Mouse (Mus musculus): ENCODE measurements around the gene Gramd4. TPM values are rescaled to one million over a fixed set of nuclear protein-coding genes. Genes with fewer than 3 reads are reported as not detected.

Gramd4 gene
- polyA plus RNA-seq, 1 experiment from 2014 or later = 12.4 TPM

- no peaks in the 10 kb centered on the region for H3K9me3 ChIP-seq
- H3K4me2 ChIP-seq (replicated peaks) = no peak overlapping the region
- H3K27ac ChIP-seq = no peak overlapping the region
- H3K27me3 ChIP-seq (replicated peaks) = no peaks in the 10 kb centered on the region
- no peak overlapping the region for H3K9ac ChIP-seq
- H3K4me3 ChIP-seq (replicated peaks) = no peak overlapping the region
- no peaks in the 10 kb centered on the region for H3K4me1 ChIP-seq (replicated peaks)
- no peak for ATAC-seq
- 77% methylated on average over 9 of the region's 9 CpGs for WGBS
- H3K36me3 ChIP-seq = no peaks in the 10 kb centered on the region
Measured at GRCm38 (mm10) chr15:86101585-86101984, 44.1 kb downstream of the Gramd4 start.

DNA sequence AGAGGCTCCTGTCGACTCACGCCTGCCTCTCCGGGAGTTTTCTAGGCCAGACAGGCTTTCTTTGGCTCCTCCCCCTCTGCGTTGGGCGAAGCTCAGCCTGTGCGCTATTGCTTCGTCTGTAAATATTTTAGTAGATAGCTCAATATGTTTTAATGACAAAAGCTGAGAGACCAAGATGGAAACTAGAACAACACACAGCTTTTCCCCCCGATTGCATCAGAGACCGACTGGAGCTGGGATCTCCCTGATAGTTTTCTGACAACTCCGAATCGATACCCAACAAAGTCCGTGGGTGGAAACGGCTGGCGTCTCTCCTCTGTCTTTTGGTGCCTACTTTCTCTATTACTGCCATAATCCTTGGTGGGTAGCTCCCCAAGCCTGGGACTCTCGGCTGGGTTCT, 44.8 kb downstream of the Gramd4 start:
- 85% methylated on average over 15 of the region's 15 CpGs for WGBS
- no peak for ATAC-seq

DNA sequence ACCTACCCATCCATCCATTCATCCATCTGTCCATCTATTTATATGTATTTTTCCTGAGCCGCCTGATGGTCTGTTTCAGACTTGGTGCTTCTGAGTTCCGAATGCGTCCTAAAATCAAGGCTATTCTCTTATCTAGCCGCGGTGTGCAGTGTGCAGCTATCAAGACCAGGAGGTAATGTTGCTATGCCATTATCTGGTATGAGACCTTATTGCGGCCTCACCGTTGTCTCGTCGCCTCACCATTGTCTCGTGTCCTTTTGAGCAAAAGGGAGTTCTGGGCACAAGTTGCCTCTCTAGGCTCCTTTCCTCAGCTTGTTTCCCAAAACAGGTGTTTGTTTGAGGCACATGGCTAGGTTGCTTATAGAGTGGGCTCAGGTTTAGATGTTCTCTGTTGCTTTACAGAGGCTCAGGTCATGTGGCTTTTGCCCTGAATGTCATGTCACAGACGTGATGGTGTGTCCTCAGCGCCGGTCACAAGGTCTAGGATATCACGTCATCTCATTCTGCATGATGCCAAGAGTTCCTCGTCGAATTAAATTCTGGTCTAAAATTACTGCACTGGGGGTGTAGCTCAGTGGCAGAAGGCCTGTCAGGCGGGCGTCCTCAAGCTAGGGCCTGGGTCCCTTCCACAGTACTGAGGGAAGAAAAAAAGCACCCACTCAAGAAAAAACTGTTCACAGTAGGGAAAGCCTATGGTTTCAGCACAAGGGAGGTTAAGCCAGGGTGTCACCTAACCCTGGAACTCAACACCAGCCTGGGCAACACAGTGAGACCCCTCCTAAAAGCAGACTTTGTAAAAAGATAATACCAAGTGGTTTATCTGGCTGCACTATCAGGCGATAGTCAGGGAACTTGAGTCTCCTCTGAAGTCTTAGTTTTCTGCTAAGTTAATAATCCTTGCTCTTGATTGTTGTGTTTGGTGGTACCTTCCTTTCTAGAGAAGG, 47.2 kb downstream of the Gramd4 start:
- H3K9me3 ChIP-seq = no peaks in the 10 kb centered on the region
- no peaks in the 10 kb centered on the region for H3K27me3 ChIP-seq (replicated peaks)
- no peak overlapping the region for H3K27ac ChIP-seq
- H3K36me3 ChIP-seq = no peaks in the 10 kb centered on the region
- H3K9ac ChIP-seq = no peak overlapping the region
- H3K4me1 ChIP-seq (replicated peaks) = no peaks in the 10 kb centered on the region
- ATAC-seq = peak; percentile 46; the same call in 1 of the 2 replicates
- no peak overlapping the region for H3K4me3 ChIP-seq (replicated peaks)
- 93% methylated on average over 19 of the region's 19 CpGs for WGBS
- H3K4me2 ChIP-seq (replicated peaks) = no peak overlapping the region

More for the DNA sequence above, 44.8 kb downstream of the Gramd4 start:
- Histone ChIP-seq H3K4me3 (replicated peaks) (no peak overlapping the region), H3K4me1 (replicated peaks) (no peaks in the 10 kb centered on the region), H3K27ac (no peak overlapping the region), H3K9me3 (no peaks in the 10 kb centered on the region), H3K36me3 (no peaks in the 10 kb centered on the region), H3K4me2 (replicated peaks) (no peak overlapping the region), H3K27me3 (replicated peaks) (no peaks in the 10 kb centered on the region), H3K9ac (no peak overlapping the region)

DNA sequence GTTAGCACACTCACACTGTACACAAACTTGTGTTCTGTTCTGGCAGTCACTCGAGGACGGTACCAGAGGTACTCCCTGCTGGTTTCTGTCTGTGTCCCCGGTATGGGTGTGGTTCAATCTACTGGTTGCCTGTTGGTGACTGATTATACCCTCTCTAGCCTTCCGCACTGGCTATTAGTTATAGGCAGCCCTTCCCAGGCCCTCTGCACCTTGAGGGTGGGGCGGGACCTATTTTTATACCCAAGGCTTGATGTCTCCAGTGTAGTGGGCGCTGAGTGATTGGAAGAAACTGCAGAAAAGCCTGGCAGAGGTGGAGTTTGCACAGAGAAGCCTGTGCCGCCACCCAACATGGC, 47.8 kb downstream of the Gramd4 start:
- ATAC-seq = peak; percentile 69; the same call in 1 of the 2 replicates
- H3K4me3 ChIP-seq (replicated peaks) = no peak overlapping the region
- H3K9ac ChIP-seq = no peak overlapping the region
- WGBS = 85% methylated on average over 7 of the region's 7 CpGs
- H3K9me3 ChIP-seq = no peaks in the 10 kb centered on the region
- no peaks in the 10 kb centered on the region for H3K4me1 ChIP-seq (replicated peaks)
- H3K27me3 ChIP-seq (replicated peaks) = no peaks in the 10 kb centered on the region
- H3K4me2 ChIP-seq (replicated peaks) = no peak overlapping the region
- H3K27ac ChIP-seq = no peak overlapping the region
- no peaks in the 10 kb centered on the region for H3K36me3 ChIP-seq

- no peak overlapping the region for H3K4me3 ChIP-seq (replicated peaks)
- ATAC-seq = no peak
- H3K4me1 ChIP-seq (replicated peaks) = no peaks in the 10 kb centered on the region
- no peak overlapping the region for H3K4me2 ChIP-seq (replicated peaks)
- no peak overlapping the region for H3K27ac ChIP-seq
- 77% methylated on average over 6 of the region's 6 CpGs for WGBS
- no peak overlapping the region for H3K9ac ChIP-seq
- H3K9me3 ChIP-seq = no peaks in the 10 kb centered on the region
- no peaks in the 10 kb centered on the region for H3K36me3 ChIP-seq
- H3K27me3 ChIP-seq (replicated peaks) = no peaks in the 10 kb centered on the region
Measured at GRCm38 (mm10) chr15:86105751-86106150, 48.3 kb downstream of the Gramd4 start.

GRCm38 (mm10) chr15:86107831-86108471, 50.5 kb downstream of the Gramd4 start:
- no peak overlapping the region for H3K4me3 ChIP-seq (replicated peaks)
- WGBS = 82% methylated on average over 11 of the region's 11 CpGs
- no peak; the same call in 1 of the 2 replicates for ATAC-seq
- no peaks in the 10 kb centered on the region for H3K27me3 ChIP-seq (replicated peaks)
- H3K9me3 ChIP-seq = no peaks in the 10 kb centered on the region
- no peak overlapping the region for H3K9ac ChIP-seq
- H3K36me3 ChIP-seq = no peaks in the 10 kb centered on the region
- H3K4me2 ChIP-seq (replicated peaks) = no peak overlapping the region
- no peak overlapping the region for H3K27ac ChIP-seq
- peaks cover 10% of the 10 kb centered on the region for H3K4me1 ChIP-seq (replicated peaks)

DNA sequence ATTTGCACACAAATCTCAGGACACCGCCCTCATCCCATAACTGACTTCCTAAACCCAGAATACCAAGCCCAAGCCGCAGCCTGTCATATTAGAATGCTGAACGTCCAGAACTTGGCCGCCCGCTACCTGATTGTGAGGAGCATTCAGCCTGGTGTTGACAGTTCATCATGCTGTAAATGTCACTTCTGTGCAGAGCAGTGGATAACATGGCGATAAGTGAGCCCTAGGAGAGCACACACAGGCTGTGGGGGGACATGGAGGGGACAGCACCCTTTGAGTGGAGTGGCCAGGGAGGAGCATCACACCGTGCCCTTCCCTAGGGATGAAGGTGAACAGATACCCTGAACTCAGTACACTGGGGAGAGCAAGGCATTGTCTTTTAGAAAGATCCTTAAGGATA, 51.8 kb downstream of the Gramd4 start:
- Histone ChIP-seq H3K9ac (no peak overlapping the region), H3K4me1 (replicated peaks) (peaks cover 18% of the 10 kb centered on the region), H3K27ac (no peak overlapping the region), H3K4me3 (replicated peaks) (no peak overlapping the region), H3K9me3 (no peaks in the 10 kb centered on the region), H3K36me3 (no peaks in the 10 kb centered on the region), H3K27me3 (replicated peaks) (no peaks in the 10 kb centered on the region), H3K4me2 (replicated peaks) (no peak overlapping the region)
- no peak for ATAC-seq
- 83% methylated on average over 7 of the region's 7 CpGs for WGBS

- H3K27ac ChIP-seq = no peak overlapping the region
- no peak for ATAC-seq
Measured at GRCm38 (mm10) chr15:86109650-86110211, 52.2 kb downstream of the Gramd4 start.

DNA sequence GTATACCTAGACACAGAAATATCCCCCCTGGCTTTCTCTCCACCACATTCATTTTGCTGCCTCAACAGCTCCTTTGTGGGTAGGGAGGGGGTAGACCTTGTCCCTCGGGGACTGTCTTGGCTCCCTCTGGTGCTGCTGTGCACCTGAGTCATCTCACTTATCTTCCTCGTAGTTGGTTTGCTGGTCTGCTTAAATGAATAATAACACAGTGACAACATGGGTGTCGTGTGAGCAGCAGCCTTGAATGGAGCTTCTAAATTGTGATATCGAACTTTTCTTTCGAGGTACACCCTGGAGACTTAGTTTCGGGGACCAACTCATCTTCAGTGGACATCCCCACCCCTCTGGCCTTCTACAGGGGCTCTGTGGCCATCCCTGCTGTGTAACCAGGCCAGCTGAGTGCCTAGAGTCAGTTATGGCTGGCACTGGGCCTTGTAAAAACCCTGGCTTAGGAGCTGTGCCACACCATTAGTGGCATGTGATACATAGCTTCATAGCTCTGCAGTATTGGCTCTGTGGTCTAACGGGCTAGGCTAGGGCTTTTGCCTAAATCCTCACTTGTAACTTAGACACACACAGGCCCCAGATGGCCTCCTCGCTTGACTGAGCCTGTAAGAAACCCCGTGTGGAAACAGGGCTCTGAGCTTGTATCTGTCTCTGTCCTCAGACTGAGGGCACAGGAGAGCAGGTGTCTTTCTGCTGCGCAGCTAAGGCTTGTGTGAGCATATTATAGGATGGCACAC, 53.0 kb downstream of the Gramd4 start:
- no peak overlapping the region for H3K27ac ChIP-seq
- peaks cover 18% of the 10 kb centered on the region for H3K4me1 ChIP-seq (replicated peaks)
- no peak overlapping the region for H3K4me2 ChIP-seq (replicated peaks)
- no peak overlapping the region for H3K4me3 ChIP-seq (replicated peaks)
- 80% methylated on average over 10 of the region's 10 CpGs for whole genome bisulfite sequencing
- no peak for ATAC-seq
- no peaks in the 10 kb centered on the region for H3K9me3 ChIP-seq
- no peaks in the 10 kb centered on the region for H3K27me3 ChIP-seq (replicated peaks)
- no peaks in the 10 kb centered on the region for H3K36me3 ChIP-seq
- no peak overlapping the region for H3K9ac ChIP-seq

More at GRCm38 (mm10) chr15:86109650-86110211, 52.2 kb downstream of the Gramd4 start:
- Histone ChIP-seq H3K4me2 (replicated peaks) (no peak overlapping the region), H3K4me1 (replicated peaks) (peaks cover 18% of the 10 kb centered on the region), H3K9ac (no peak overlapping the region), H3K36me3 (no peaks in the 10 kb centered on the region), H3K4me3 (replicated peaks) (no peak overlapping the region), H3K27me3 (replicated peaks) (no peaks in the 10 kb centered on the region), H3K9me3 (no peaks in the 10 kb centered on the region)
- 80% methylated on average over 8 of the region's 8 CpGs for WGBS

DNA sequence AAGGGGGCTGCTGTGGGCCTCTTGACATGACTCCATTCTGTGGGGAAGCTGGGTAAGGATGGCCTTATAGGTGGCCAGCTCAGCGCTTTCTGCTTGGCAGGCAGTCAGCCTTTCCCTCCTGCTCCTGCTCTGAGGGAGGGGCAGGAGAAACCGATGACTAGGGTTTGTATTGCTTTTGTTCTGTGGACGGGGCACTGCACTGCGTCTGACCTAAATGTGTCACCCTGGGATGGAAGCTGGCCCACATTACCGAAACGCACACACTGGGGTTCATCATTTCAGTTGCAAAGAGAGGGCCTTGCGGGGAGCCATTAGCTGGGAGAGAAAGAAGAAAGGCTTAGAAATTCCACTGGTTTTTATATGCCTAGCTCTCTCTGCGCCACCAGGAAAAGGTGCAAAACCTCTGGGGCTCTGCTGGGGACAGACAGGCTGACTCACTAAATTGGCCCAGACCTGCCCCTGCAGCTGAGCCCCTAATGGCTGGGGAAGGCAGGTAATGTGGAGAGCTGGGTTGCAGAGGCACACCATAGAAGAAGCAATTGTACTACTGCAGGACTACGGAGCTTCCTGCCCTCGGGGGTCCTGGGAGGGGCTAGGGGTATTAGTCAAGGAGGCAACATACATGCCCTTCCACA, 55.3 kb downstream of the Gramd4 start:
- ATAC-seq = peak; percentile 23
- H3K4me3 ChIP-seq (replicated peaks) = no peak overlapping the region
- H3K4me1 ChIP-seq (replicated peaks) = peaks cover 21% of the 10 kb centered on the region
- H3K9me3 ChIP-seq = no peaks in the 10 kb centered on the region
- H3K4me2 ChIP-seq (replicated peaks) = peak overlapping the region; percentile 28; the same call in 1 of the 2 replicates
- H3K27ac ChIP-seq = no peak overlapping the region
- no peak overlapping the region for H3K9ac ChIP-seq
- no peaks in the 10 kb centered on the region for H3K36me3 ChIP-seq
- WGBS = 33% methylated on average over 10 of the region's 10 CpGs
- no peaks in the 10 kb centered on the region for H3K27me3 ChIP-seq (replicated peaks)

DNA sequence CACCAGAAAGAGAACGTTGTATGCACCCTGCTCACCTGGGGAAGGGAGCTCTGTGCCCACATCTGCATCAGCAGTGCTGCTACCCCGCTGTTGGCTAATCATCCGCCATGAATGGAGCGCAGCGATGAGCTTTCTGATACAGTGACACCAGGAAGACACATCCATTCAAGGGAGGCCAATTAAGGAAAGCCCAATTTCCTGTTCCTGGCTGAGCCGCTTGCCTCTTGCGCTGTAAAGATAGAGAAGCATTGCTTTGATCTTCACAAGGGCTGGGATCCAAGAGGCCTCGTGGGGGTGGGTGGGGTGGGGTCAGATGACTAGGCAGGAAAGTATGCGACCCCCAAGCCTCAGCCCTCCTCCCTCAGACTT, 55.8 kb downstream of the Gramd4 start:
- no peaks in the 10 kb centered on the region for H3K9me3 ChIP-seq
- H3K27me3 ChIP-seq (replicated peaks) = no peaks in the 10 kb centered on the region
- H3K4me1 ChIP-seq (replicated peaks) = peaks cover 25% of the 10 kb centered on the region
- peak; percentile 29 for ATAC-seq
- H3K27ac ChIP-seq = no peak overlapping the region
- WGBS = 14% methylated on average over 9 of the region's 9 CpGs
- H3K4me2 ChIP-seq (replicated peaks) = peak overlapping the region; percentile 28; the same call in 1 of the 2 replicates
- no peak overlapping the region for H3K9ac ChIP-seq
- H3K36me3 ChIP-seq = no peaks in the 10 kb centered on the region
- no peak overlapping the region for H3K4me3 ChIP-seq (replicated peaks)
